Mouse (Mus musculus) stomach, postnatal 0 days (tissue): ENCODE measurements at regions not wholly inside any gene's neighbourhood (a gene's known extent, or its start where the extent isn't known, plus 50 kb on each side); places are given as distances from the start of the nearest gene placed in this dataset.

Source experiments
- CTCF ChIP-seq: IDR thresholded peaks from 2 replicates; pipeline ENCODE4 v1.5.1; 2016; ENCODE audit warnings: antibody characterized with exemption, low read depth, mild to moderate bottlenecking, moderate library complexity
- EP300 ChIP-seq: optimal IDR thresholded peaks from 2 replicates; pipeline ENCODE3; 2016; ENCODE audit warnings: antibody characterized with exemption

GRCm38 (mm10) chr12:16172176-16172575 is 355.5 kb upstream of the Trib2 start:
- TF ChIP-seq CTCF (no peak), EP300 (no peak)
